Mouse (Mus musculus): ENCODE measurements at regions not wholly inside any gene's neighbourhood (a gene's known extent, or its start where the extent isn't known, plus 50 kb on each side); places are given as distances from the start of the nearest gene placed in this dataset.

DNA sequence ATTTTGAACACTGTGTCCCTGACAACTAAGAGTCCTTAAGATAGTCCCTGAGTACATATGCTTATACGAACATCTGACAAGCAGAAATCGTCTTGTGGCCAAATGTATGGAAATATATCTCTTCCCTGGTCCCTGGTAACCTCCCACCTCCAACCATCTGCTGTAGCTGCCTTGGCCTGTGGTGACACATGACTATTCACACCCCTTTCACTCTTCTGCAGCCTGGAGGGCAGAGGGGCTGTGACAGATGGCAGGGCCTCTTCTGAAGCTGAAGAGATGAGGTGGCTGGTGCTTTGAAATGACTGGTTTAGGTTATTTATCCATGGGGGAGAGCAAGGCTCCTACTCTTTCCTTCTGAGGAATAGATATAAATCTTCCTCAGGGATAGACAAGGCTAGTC, 82.3 kb upstream of the Enox2 start:
- TF ChIP-seq CTCF (IDR thresholded peaks at IDR 0.05; ENCODE audit: low read depth) (no peak), EP300 (optimal IDR thresholded peaks at IDR 0.05) (no peak)

All from stomach, postnatal 0 days (tissue).